Mouse (Mus musculus) layer of hippocampus, adult 8-10 months (tissue): ENCODE data around the gene Rgs13. TPM values are rescaled to one million over a fixed set of nuclear protein-coding genes. Genes with fewer than 3 reads are reported as not detected.

Source experiments
- DNase-seq, 2 experiments: peaks; one replicate each; pipeline ENCODE4 v3.0.0; 2022; ENCODE audit warnings: low spot score in 2 of 2
- total RNA-seq, 4 experiments: library from RNA; stranded (reverse); gene quantifications; 2 replicates each; pipeline ENCODE4 v1.2.4; 2022

Gene Rgs13
- 1 to 10 TPM in 2 of 4 experiments, under 1 TPM in 2; 0.56 to 1.6 (median 1.0) TPM for total RNA-seq

- peak; percentile 32 to 52 for DNase-seq
Measured at GRCm38 (mm10) chr1:144177166-144177565, at the start of gene Rgs13. TSS of gene Rgs13 (minus strand) at chr1:144177372.

DNA sequence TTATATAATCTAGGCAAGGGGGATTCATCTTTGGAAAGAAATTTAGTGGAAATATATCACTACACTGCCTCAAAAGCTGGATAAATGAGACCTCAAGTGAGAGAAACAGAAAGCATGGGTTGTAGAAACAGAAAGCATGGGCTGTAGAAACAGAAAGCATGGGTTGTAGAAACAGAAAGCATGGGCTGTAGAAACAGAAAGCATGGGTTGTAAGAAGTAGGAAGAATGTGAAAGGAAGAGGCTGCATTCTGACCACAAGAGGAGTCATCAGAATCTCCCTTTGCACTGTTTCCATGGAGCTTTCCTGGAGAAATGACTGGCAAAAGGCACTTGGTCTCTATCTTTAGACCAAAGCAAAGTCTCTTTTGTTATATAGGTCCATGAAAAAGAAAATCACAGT, 38.1 kb upstream of the Rgs13 start:
- DNase-seq = no peak

DNA sequence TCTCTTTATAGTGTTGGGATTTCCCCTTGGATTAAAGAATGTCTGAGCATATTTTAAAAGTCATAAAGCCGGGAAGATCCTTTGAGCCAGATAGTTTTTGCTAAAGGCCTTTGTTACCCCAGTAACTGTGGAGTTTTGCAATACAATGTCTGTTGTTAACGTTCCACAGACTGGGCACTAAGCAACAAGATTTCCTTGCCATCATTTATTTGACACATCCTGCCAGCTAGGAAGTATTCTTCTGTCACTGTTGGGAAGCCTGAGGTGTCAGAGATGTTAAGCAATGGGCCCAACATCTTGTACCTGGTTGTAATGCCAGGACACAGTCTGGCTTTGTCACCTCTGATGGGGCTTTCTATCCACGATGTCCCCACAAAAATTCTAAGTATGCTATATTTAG, 33.7 kb upstream of the Rgs13 start:
- DNase-seq = no peak

GRCm38 (mm10) chr1:144206281-144207061, 29.3 kb upstream of the Rgs13 start:
- no peak for DNase-seq

DNA sequence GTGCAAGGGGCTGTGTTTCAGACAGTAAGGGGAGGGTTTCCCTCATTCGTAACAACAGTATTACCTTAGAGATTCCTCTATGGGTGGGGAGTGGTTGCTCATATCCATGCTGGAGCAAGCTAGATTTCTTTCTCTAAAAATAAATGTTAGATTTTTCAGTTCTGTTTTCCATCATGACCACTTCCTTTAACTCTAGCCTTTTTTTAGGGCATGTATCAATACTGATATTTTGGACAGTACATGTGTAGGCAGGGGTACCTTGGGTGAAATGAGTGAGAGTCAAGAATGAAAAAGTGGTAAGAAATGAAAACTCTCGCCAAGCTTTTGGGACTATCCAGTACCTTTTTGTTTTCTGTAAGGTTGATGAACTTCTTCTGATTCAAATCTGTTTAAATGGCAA, 27.6 kb upstream of the Rgs13 start:
- no peak for DNase-seq

- no peak for DNase-seq
Measured at GRCm38 (mm10) chr1:144202939-144203338, 25.8 kb upstream of the Rgs13 start.

DNA sequence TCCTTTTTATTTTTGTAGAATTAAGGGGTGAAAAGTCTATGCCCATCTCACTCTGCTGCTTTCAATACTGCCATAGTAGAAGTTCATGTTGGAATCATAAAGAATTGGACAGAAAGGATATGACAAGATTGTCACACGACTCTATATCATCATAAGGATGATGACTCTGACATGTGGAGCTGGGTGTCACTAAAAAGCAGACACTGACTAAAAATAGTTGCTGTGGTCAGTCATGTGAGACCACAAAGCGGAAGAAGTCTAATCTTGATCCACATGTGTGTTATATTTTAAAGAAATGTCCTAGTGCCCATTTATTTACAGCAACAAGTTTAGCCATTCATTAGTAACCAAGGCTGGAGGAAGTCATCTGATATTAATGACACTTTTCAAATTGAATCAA, 23.3 kb upstream of the Rgs13 start:
- DNase-seq = no peak

- DNase-seq = no peak
Measured at GRCm38 (mm10) chr1:144199538-144199937, 22.4 kb upstream of the Rgs13 start.

DNA sequence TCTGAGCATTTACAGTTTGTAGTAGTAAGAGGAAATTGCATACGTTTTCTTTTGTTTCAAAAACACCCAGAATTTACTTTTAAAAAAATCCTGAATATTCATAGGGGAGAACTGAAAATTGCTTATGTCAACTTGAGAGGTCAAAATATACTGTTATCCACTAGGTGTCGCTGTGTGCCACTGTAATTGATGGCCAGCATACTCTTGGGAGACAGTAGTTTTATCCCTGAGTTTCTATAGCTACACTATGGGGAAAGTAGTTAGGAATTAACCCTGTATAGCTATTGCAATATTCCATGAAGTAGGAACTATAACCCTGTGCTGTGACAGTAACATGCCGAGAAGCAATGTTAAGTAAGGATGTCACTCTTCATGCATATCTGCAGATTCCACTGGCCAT, 20.5 kb upstream of the Rgs13 start:
- peak in 1 of 2 experiments; percentile 29 for DNase-seq

DNA sequence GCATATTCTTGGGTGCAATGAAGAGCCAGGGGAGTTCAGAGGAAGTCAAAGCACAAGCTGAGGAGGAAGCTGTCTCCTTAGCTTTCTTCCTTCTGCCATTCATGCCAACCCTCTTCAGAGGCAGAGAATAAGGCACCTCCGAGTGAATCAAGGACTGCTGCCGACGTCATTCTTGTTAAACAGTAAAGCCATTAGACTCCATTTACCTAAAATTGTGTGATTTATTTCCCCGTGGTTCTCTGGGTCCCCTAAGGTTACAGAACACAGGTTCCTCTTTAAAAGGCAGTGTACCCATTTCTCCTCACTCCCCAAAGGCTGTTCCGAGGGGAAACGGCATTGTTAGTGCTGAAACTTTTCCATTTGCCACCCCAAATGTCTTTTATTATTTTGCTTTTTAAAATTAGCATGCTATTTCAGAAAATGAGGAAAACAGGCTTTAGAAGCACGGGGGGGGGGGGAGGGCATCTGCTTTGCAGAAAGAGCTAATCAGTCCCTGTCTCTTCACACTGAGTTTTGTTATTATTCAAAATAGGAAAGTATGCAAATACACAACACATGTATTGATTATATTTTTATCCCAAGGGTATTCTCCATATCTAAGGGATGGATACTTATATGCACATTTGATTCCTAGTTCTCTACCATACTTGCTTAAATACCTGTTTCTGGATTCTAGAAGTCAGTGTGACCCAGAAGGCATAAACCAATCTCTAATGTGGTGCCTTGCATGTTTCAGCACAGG, 9.7 kb upstream of the Rgs13 start:
- no peak for DNase-seq

GRCm38 (mm10) chr1:144184955-144185715, 8.0 kb upstream of the Rgs13 start:
- no peak for DNase-seq

DNA sequence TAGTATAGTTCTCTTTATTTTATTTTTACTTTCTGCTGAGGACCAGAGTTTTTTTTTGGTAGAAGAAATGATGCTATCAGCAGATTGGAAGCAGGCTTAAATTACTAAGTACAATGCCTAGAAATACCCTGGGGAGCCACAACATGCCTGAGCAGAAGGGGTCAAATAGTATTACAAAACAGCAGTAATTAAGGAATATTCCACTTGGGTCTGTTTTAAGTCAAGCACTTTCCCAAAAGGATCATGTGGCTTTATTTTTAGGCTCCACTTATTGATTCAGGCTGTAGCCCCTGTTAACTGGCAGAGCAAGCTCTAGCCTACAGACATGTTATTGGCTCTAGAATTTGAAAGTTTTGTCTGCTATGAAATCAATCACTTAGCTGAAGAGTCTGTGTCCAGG, 6.5 kb upstream of the Rgs13 start:
- DNase-seq = no peak

GRCm38 (mm10) chr1:144179559-144179958, 2.4 kb upstream of the Rgs13 start:
- no peak for DNase-seq

DNA sequence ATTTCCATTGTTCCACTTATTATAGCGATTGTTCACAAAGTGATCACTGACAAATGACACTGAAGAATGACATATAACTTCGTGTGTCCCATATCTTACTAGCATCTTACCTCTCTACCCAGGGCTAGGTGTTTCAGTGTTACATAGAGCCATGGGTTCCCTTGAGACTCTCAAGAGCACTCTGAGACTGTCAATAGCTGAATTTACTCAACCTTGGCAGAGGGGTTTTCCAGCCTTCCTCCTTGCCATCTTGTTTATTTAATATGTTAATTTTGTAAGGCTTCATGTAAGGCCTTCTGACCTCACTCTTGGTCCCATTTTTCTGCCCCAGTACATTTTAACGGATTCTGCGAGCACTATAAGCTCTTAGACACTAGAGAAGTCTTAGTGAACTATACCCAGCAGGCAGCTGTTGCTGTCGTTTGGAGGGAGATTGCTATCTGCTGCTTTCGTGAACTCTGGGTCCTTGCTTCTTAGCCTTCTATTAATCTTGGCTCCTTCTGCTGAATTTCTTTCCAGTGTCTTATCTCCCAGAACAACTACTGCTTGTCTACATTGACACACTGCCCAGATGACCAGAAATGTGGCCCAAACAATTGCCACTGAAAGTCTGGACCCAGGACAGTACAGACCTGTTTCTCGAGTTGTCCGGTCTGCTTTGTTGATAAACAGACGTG, 1.2 kb upstream of the Rgs13 start:
- DNase-seq = no peak

GRCm38 (mm10) chr1:144177620-144178019, 448 bp upstream of the Rgs13 start:
- DNase-seq = no peak

- no peak for DNase-seq
Measured at GRCm38 (mm10) chr1:144174760-144175159, 2.4 kb downstream of the Rgs13 start.

DNA sequence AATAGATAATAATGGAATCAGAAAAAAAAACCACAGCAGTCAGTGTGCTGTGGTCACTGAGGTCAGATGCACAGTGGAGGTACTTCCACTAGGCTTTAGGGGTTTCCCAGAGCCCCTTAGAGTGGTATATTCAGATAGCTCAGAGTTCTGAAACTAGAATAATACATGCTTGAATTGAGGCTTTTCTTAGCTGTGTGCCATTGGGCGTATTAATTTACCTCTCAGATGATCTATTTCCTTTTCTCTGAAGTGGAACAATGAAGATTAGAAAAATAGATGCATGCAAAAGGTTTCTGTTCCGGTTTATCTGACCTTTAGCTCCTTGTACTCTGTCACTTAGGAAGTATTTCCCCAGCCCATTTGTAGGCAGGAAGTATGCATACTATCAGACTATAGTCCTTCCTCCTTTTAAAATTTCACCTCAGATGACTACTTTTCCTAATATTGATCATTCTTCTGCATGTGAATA, 3.6 kb downstream of the Rgs13 start:
- DNase-seq = no peak

DNA sequence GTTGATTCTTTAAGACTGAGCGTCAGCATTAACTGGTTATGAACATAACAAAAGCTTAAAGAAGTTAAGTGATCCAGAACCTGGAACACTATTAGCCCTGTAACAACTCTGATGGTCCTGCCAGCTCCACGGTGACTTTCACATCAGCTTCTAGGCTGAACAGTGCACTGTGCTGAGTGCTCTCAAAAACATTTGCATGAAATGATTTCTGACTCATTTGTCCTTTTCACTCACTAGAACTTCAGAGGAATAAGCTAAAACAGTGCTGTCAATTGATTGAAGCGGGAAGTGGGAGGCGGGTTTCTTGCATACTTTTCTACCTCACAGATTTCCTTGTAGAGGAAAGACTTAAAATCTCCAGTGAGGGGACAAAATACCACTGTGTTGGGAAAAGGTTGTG, 8.3 kb downstream of the Rgs13 start:
- DNase-seq = no peak

- no peak for DNase-seq
Measured at GRCm38 (mm10) chr1:144167761-144168160, 9.4 kb downstream of the Rgs13 start.

DNA sequence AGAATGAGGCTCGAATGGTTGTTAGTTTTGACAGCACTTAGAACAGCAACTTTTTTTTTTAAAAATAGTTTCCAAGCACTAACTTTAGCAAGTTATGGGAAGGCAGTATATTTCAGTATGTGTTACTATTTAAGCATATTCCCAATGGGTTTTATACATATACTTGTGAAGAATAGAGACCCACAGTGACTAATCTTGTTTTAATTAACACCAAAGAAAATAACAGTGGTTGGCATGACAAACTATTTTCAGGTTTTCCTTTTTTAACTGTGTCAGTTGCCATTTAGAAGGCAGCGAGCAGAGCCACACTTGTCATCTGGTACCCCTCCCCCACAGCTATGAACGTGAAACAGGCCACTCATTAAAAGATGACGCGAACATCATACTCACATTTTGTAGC, 10.3 kb downstream of the Rgs13 start:
- no peak for DNase-seq

DNA sequence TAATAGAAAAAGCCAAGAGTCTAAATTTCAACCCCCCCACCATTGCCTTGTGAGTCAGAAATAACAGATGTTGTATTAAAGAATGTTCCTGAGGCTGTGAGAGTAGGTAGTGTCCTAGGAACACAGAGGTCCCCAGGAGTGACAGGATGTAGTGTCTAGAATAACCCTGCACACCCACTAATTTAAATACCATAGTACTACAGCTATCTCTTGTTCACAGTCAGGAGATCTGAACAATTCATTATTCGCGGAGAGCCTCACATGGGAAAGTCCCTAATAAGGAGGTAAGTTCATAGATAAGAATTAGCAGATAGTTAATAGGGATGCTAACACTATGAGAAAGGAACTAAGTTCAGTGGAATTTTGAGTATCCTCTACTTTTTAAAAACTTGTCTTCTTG, 10.9 kb downstream of the Rgs13 start:
- no peak for DNase-seq
